Mouse (Mus musculus): ENCODE measurements at regions not wholly inside any gene's neighbourhood (a gene's known extent, or its start where the extent isn't known, plus 50 kb on each side); places are given as distances from the start of the nearest gene placed in this dataset.

DNA sequence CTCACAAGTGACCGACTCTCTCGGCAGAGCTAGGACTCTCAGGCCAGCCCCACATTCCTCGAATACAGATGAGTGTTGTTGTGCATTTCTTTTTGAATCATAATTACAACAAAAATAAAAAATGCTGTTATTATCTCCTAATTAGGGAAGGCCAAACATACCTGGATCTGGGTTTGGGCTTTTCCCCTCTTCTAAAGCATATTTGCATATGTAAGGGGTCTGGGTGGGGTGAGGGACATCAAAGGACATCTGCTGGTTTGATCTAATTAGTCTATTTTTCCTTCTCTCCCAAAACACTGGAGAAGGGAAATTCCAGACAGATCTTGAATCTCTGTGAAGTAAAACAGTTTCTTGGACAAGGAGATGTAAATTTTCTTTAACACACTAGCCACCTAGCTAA, 85.3 kb downstream of the Tfap2a start:
- Histone ChIP-seq H3K36me3 (no peaks in the 10 kb centered on the region), H3K27me3 (no peaks in the 10 kb centered on the region), H3K4me1 (replicated peaks) (peaks cover 6% of the 10 kb centered on the region), H3K9me3 (no peaks in the 10 kb centered on the region), H3K9ac (no peak overlapping the region), H3K4me2 (no peak overlapping the region), H3K4me3 (no peak overlapping the region), H3K27ac (replicated peaks) (no peak overlapping the region)
- 71% methylated on average over 3 of the region's 3 CpGs for WGBS
- ATAC-seq (ENCODE audit: low FRiP score, low read depth): no peak

DNA sequence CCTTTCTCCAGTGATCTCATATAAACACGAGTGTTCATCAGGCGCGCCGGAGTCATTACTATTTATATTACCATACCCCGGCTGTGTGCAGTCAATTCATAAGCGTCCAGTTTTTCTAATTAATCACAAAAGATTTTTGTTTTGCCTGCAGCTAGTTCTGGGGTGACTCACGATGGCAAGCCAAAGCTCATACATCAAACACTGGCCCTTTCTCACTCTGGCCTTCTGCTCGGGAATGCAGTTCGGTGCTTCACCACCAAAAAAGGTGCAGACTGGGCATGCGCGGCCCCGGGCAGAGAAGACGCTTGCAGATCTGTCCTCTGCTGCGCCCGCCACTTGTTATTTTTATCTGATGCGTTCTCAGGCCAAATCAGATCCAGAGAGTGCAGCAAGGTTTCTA, 87.1 kb downstream of the Tfap2a start:
- ATAC-seq (ENCODE audit: low FRiP score, low read depth): peak; percentile 66
- Histone ChIP-seq H3K9ac (no peak overlapping the region), H3K4me3 (no peak overlapping the region), H3K27ac (replicated peaks) (no peak overlapping the region), H3K27me3 (no peaks in the 10 kb centered on the region), H3K4me2 (peak overlapping the region; percentile 21; the same call in 1 of the 2 replicates), H3K4me1 (replicated peaks) (peaks cover 6% of the 10 kb centered on the region), H3K9me3 (no peaks in the 10 kb centered on the region), H3K36me3 (no peaks in the 10 kb centered on the region)
- WGBS: 31% methylated on average over 16 of the region's 16 CpGs

- H3K27ac ChIP-seq (replicated peaks): no peak overlapping the region
- peaks cover 6% of the 10 kb centered on the region for H3K4me1 ChIP-seq (replicated peaks)
- H3K9ac ChIP-seq: no peak overlapping the region
- H3K36me3 ChIP-seq: no peaks in the 10 kb centered on the region
- H3K4me3 ChIP-seq: no peak overlapping the region
- no peaks in the 10 kb centered on the region for H3K27me3 ChIP-seq
- no peak for ATAC-seq (ENCODE audit: low FRiP score, low read depth)
- no peaks in the 10 kb centered on the region for H3K9me3 ChIP-seq
- WGBS: 28% methylated on average over 10 of the region's 10 CpGs
- H3K4me2 ChIP-seq: peak overlapping the region; percentile 29; the same call in 1 of the 2 replicates
These were observed 88.0 kb downstream of the Tfap2a start for GRCm38 (mm10) chr13:40650036-40650709.

DNA sequence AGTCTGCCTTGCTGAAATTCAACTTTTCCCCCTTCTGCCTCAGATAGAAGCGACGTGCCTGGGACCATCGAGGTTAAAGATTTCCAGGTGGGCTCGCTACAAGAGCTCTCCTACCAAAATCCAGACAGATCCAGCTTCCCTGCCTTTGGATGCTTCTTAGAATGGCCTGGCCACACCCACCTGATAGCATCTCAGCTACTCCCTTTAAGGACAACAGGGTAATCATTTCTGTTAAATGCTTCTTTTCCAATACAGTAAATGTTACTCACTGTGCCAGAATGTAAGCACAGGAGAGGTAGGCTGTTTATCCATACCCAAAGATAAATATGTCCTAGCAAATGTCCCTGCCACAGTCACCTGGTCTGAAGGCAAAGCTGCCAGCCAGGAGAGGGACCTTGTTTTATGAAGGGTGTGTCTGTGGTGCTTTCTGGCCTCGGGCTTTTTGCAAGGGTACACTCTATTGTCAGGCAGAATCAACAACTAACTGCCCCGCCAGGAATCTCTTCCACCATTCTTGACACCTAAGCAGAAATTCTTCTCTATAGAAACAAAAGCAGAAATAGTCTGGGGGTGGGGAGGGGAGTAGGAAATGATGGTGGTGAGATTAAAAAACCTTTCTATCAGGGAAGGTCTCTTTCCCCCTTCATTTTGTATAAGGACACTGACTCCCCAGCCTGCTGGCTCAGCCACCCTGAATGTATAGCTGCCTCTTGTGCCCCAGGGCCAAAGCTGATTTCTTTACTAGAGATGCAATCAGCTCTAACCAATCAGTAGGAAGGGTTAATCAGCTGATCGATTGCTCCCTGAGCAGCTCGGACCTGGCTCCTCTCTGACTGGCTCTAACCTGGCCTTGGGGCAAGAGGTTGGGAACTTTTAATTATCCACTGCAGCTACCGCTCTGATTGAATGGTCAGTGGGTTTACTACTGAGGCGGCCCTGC, 88.8 kb downstream of the Tfap2a start:
- no peak overlapping the region for H3K9ac ChIP-seq
- ATAC-seq (ENCODE audit: low FRiP score, low read depth): no peak
- no peaks in the 10 kb centered on the region for H3K36me3 ChIP-seq
- H3K4me3 ChIP-seq: no peak overlapping the region
- peak overlapping the region; percentile 29; the same call in 1 of the 2 replicates for H3K4me2 ChIP-seq
- H3K9me3 ChIP-seq: no peaks in the 10 kb centered on the region
- no peak overlapping the region for H3K27ac ChIP-seq (replicated peaks)
- peaks cover 6% of the 10 kb centered on the region for H3K4me1 ChIP-seq (replicated peaks)
- no peaks in the 10 kb centered on the region for H3K27me3 ChIP-seq
- WGBS: 37% methylated on average over 10 of the region's 10 CpGs

DNA sequence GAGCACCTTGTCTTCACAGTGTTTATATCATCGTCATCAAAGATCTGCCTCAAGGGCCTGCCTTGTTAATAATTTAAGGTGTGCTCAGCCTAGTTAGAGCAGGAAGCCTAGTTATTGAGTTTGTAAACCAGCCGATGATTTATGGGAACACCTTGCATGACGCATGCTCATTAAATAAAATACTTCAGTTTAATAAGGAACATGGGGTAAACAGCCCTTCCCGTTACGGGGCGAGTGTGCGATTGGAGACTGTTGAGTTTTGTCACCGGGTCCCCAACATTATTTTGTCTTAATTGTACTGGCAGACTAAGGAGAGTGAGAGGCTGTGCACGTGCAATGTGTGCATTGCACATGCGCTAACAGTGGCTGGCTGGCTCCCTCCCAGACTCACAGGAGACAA, 92.0 kb downstream of the Tfap2a start:
- Histone ChIP-seq H3K9me3 (no peaks in the 10 kb centered on the region), H3K27ac (replicated peaks) (no peak overlapping the region), H3K36me3 (no peaks in the 10 kb centered on the region), H3K9ac (no peak overlapping the region), H3K4me1 (replicated peaks) (peaks cover 6% of the 10 kb centered on the region), H3K4me3 (no peak overlapping the region), H3K4me2 (no peak overlapping the region), H3K27me3 (no peaks in the 10 kb centered on the region)
- 75% methylated on average over 10 of the region's 10 CpGs for WGBS
- no peak for ATAC-seq (ENCODE audit: low FRiP score, low read depth)

DNA sequence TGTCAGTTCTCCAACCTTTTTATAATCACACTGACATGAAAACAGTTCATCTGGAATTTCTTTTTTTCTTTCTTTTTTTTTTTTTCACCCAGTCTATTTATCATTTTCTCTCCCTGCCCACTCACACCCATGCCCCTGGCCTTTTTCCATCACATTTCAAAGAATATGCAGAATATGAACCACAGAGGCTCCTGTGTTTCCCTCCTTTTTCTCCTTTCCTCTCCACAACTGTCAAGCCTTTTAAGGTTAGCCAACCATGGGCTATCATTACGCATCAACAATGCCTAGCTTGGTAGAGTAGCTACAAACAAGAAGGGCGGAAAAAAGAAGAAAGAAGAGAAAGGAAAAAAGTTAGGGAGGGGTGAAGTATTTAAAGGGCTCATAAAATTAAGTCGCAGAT, 92.5 kb downstream of the Tfap2a start:
- Histone ChIP-seq H3K27me3 (no peaks in the 10 kb centered on the region), H3K9ac (no peak overlapping the region), H3K9me3 (no peaks in the 10 kb centered on the region), H3K4me2 (no peak overlapping the region), H3K36me3 (no peaks in the 10 kb centered on the region), H3K27ac (replicated peaks) (no peak overlapping the region), H3K4me3 (no peak overlapping the region), H3K4me1 (replicated peaks) (peaks cover 6% of the 10 kb centered on the region)
- ATAC-seq (ENCODE audit: low FRiP score, low read depth): no peak
- WGBS: 67% methylated on average over 3 of the region's 3 CpGs

DNA sequence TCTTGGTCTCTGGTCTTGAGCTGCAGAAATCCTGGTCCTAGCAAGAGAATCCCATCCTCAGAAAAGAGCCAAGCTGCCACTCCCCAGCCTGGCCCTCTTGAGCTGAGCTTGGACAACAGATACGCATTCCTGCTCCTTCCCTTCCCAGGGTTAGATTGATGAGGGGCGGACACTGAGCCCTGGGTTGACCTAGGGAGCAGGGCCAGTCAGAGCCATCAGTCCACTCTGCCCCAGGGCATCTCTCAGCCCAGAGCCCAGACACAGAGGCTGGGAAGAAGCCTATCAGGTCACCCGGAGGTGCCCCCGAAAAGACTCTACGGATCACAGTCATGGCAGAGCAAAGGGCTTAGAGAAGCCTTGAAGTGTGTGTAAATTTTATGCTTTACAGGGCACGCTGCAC, 95.2 kb downstream of the Tfap2a start:
- Histone ChIP-seq H3K27me3 (no peaks in the 10 kb centered on the region), H3K9me3 (no peaks in the 10 kb centered on the region), H3K36me3 (no peaks in the 10 kb centered on the region), H3K4me2 (no peak overlapping the region), H3K4me1 (replicated peaks) (no peaks in the 10 kb centered on the region), H3K9ac (no peak overlapping the region), H3K4me3 (no peak overlapping the region), H3K27ac (replicated peaks) (no peak overlapping the region)
- no peak for ATAC-seq (ENCODE audit: low FRiP score, low read depth)
- WGBS: 58% methylated on average over 6 of the region's 6 CpGs

- Histone ChIP-seq H3K27ac (replicated peaks) (no peak overlapping the region), H3K4me1 (replicated peaks) (no peaks in the 10 kb centered on the region), H3K9ac (no peak overlapping the region), H3K9me3 (no peaks in the 10 kb centered on the region), H3K27me3 (no peaks in the 10 kb centered on the region), H3K4me3 (no peak overlapping the region), H3K36me3 (no peaks in the 10 kb centered on the region), H3K4me2 (no peak overlapping the region)
- no peak for ATAC-seq (ENCODE audit: low FRiP score, low read depth)
- WGBS: 88% methylated on average over 6 of the region's 6 CpGs
These were observed 100.9 kb downstream of the Tfap2a start for GRCm38 (mm10) chr13:40637269-40637668.

- H3K36me3 ChIP-seq: no peaks in the 10 kb centered on the region
- no peak for ATAC-seq (ENCODE audit: low FRiP score, low read depth)
- H3K9me3 ChIP-seq: no peaks in the 10 kb centered on the region
- H3K4me1 ChIP-seq (replicated peaks): no peaks in the 10 kb centered on the region
- no peak overlapping the region for H3K4me2 ChIP-seq
- H3K4me3 ChIP-seq: no peak overlapping the region
- H3K27ac ChIP-seq (replicated peaks): no peak overlapping the region
- no peaks in the 10 kb centered on the region for H3K27me3 ChIP-seq
- no peak overlapping the region for H3K9ac ChIP-seq
- 93% methylated on average over 20 of the region's 20 CpGs for WGBS
These were observed 120.3 kb downstream of the Tfap2a start for GRCm38 (mm10) chr13:40617881-40618280.

DNA sequence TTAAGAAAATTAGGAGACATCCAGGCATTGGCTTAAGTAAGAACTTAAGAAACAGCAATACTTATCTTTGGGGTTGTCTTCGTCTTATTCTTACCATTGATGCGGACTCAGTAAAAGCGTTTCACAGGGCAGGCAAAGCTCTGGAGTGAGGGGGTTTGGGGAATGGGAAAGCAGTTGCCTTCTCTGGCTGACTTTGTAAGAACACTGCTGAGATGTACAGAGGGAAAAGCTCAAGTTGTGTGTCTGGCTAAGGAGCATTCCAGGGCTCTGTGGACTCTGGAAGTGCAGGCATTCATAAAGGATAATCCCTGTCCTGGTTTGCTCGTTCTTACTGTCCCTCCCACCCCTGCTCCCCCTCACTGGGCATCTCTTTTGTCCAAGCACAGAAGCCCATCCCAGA, 129.7 kb downstream of the Tfap2a start:
- no peak for ATAC-seq (ENCODE audit: low FRiP score, low read depth)
- H3K4me2 ChIP-seq: no peak overlapping the region
- H3K9me3 ChIP-seq: no peaks in the 10 kb centered on the region
- no peaks in the 10 kb centered on the region for H3K36me3 ChIP-seq
- 61% methylated on average over 4 of the region's 4 CpGs for WGBS
- no peak overlapping the region for H3K9ac ChIP-seq
- H3K27ac ChIP-seq (replicated peaks): no peak overlapping the region
- peaks cover 13% of the 10 kb centered on the region for H3K4me1 ChIP-seq (replicated peaks)
- H3K27me3 ChIP-seq: no peaks in the 10 kb centered on the region
- H3K4me3 ChIP-seq: no peak overlapping the region

GRCm38 (mm10) chr13:40606405-40607271, 131.5 kb downstream of the Tfap2a start:
- Histone ChIP-seq H3K27me3 (0 out of 2 replicates have a peak, but pooled peaks cover 3% of the 10 kb centered on the region), H3K4me2 (peak overlapping the region; percentile 61), H3K4me3 (peak overlapping the region; percentile 37), H3K27ac (replicated peaks) (peak overlapping the region; percentile 68), H3K4me1 (replicated peaks) (peaks cover 13% of the 10 kb centered on the region), H3K9ac (peak overlapping the region; percentile 28), H3K9me3 (no peaks in the 10 kb centered on the region), H3K36me3 (no peaks in the 10 kb centered on the region)
- WGBS: 19% methylated on average over 25 of the region's 25 CpGs
- peak; percentile 83 for ATAC-seq (ENCODE audit: low FRiP score, low read depth)
